Mouse (Mus musculus): Measurements from ENCODE around the gene Anapc13.
A peak's percentile ranks its signal among the peaks of the same experiment; 100 is the strongest.

Gene Anapc13

GRCm38 (mm10) chr9:102625983-102626838 lies at the start of gene Anapc13, which contains the start of gene Cep63:
Anapc13 (plus strand) TSS chr9:102626296.
Cep63 (minus strand) TSS chr9:102626534.
- peak; percentile 99 for DNase-seq (ENCODE audit: low read depth, low spot score)

GRCm38 (mm10) chr9:102577480-102577879 lies 48.6 kb upstream of the Anapc13 start:
- no peak for DNase-seq (ENCODE audit: low read depth, low spot score)

GRCm38 (mm10) chr9:102581921-102582469 lies 44.1 kb upstream of the Anapc13 start:
- no peak for DNase-seq (ENCODE audit: low read depth, low spot score)

GRCm38 (mm10) chr9:102587347-102587746 lies 38.7 kb upstream of the Anapc13 start:
- no peak for DNase-seq (ENCODE audit: low read depth, low spot score)

GRCm38 (mm10) chr9:102594667-102595393 lies 31.3 kb upstream of the Anapc13 start:
- DNase-seq (ENCODE audit: low read depth, low spot score), result no peak

- no peak for DNase-seq (ENCODE audit: low read depth, low spot score)
These were observed 30.2 kb upstream of the Anapc13 start for GRCm38 (mm10) chr9:102595662-102596436.

GRCm38 (mm10) chr9:102601187-102601586 lies 24.9 kb upstream of the Anapc13 start:
- no peak for DNase-seq (ENCODE audit: low read depth, low spot score)

- no peak for DNase-seq (ENCODE audit: low read depth, low spot score)
These were observed 24.4 kb upstream of the Anapc13 start for GRCm38 (mm10) chr9:102601666-102602065.

GRCm38 (mm10) chr9:102605162-102605561 lies 20.9 kb upstream of the Anapc13 start:
- DNase-seq (ENCODE audit: low read depth, low spot score), result no peak

GRCm38 (mm10) chr9:102607471-102607870 lies 18.6 kb upstream of the Anapc13 start:
- DNase-seq (ENCODE audit: low read depth, low spot score), result peak; percentile 25

GRCm38 (mm10) chr9:102609221-102609620 lies 16.9 kb upstream of the Anapc13 start:
- DNase-seq (ENCODE audit: low read depth, low spot score), result no peak

- no peak for DNase-seq (ENCODE audit: low read depth, low spot score)
These were observed 11.0 kb upstream of the Anapc13 start for GRCm38 (mm10) chr9:102615071-102615470.

GRCm38 (mm10) chr9:102616267-102616666 lies 9.8 kb upstream of the Anapc13 start:
- DNase-seq (ENCODE audit: low read depth, low spot score), result no peak

- DNase-seq (ENCODE audit: low read depth, low spot score), result no peak
These were observed 4.7 kb upstream of the Anapc13 start for GRCm38 (mm10) chr9:102621385-102621784.

GRCm38 (mm10) chr9:102622192-102622857 lies 3.8 kb upstream of the Anapc13 start:
- peak; percentile 80 for DNase-seq (ENCODE audit: low read depth, low spot score)

- DNase-seq (ENCODE audit: low read depth, low spot score), result no peak
These were observed 3.2 kb upstream of the Anapc13 start for GRCm38 (mm10) chr9:102622876-102623275.

- DNase-seq (ENCODE audit: low read depth, low spot score), result no peak
These were observed 2.5 kb upstream of the Anapc13 start for GRCm38 (mm10) chr9:102623581-102623980.

GRCm38 (mm10) chr9:102625401-102625982 lies 604 bp upstream of the Anapc13 start:
- no peak for DNase-seq (ENCODE audit: low read depth, low spot score)

- DNase-seq (ENCODE audit: low read depth, low spot score), result no peak
These were observed 736 bp downstream of the Anapc13 start for GRCm38 (mm10) chr9:102626839-102627225.

GRCm38 (mm10) chr9:102627442-102627841 lies 1.3 kb downstream of the Anapc13 start:
- DNase-seq (ENCODE audit: low read depth, low spot score), result no peak

- no peak for DNase-seq (ENCODE audit: low read depth, low spot score)
These were observed 3.0 kb downstream of the Anapc13 start for GRCm38 (mm10) chr9:102629052-102629451.

All from ZHBTc4 (cell line).